Mouse (Mus musculus) mouse embryonic stem cell (cell line): ENCODE measurements around the gene Anapc1.

Experiments
- in situ Hi-C, 2 experiments: fragments of 300-500 bp; cut with MboI; formaldehyde crosslinking; loops; 1 replicate in 1 of 2; 3 replicates in 1 of 2; pipeline ENCODE4 v1.14.3; 2019 to 2020; ENCODE audit warnings: low sequenced_read_pairs in 2 of 2, low pct_unique_long_range_greater_than_20kb in 1 of 2, mixed read lengths in 1 of 2; ENCODE audit not compliant: unreplicated experiment in 1 of 2

The Anapc1 gene

GRCm38 (mm10) chr2:128592301-128592700 lies 94.9 kb downstream of the Anapc1 start:
- in situ Hi-C loops, result no loop called here

GRCm38 (mm10) chr2:128590909-128591308 lies 96.3 kb downstream of the Anapc1 start, which contains the start of gene Spdye4c:
Gene Spdye4c, plus strand, starts transcription at chr2:128591209.
- in situ Hi-C loops, result no loop called here

GRCm38 (mm10) chr2:128582881-128583280 lies 104.3 kb downstream of the Anapc1 start:
- in situ Hi-C loops, result no loop called here

GRCm38 (mm10) chr2:128572726-128573624 lies 114.2 kb downstream of the Anapc1 start:
- in situ Hi-C loops, result loop anchor here in 1 of 2 experiments (10.0 kb wide), 1 partner anchor 158 kb away; no protein-coding TSS in a partner anchor

- in situ Hi-C loops, result loop anchor here in 1 of 2 experiments (10.0 kb wide), 1 partner anchor 156 kb away; no protein-coding TSS in a partner anchor
These were observed 116.2 kb downstream of the Anapc1 start for GRCm38 (mm10) chr2:128571001-128571400.

GRCm38 (mm10) chr2:128568490-128568889 lies 118.7 kb downstream of the Anapc1 start:
- in situ Hi-C loops, result no loop called here

GRCm38 (mm10) chr2:128568018-128568417 lies 119.2 kb downstream of the Anapc1 start:
- in situ Hi-C loops, result no loop called here

GRCm38 (mm10) chr2:128566304-128567147 lies 120.7 kb downstream of the Anapc1 start:
- in situ Hi-C loops, result no loop called here

- in situ Hi-C loops, result no loop called here
These were observed 121.3 kb downstream of the Anapc1 start for GRCm38 (mm10) chr2:128565904-128566303.

- in situ Hi-C loops, result no loop called here
These were observed 123.0 kb downstream of the Anapc1 start for GRCm38 (mm10) chr2:128564195-128564594.
